Mouse (Mus musculus) gonadal fat pad, adult 2 months (tissue): ENCODE results near the gene Med13l. TPM values are rescaled to one million over a fixed set of nuclear protein-coding genes. Genes with fewer than 3 reads are reported as not detected.
A peak's percentile ranks its signal among the peaks of the same experiment; 100 is the strongest.

Experiments used
- DNase-seq: peaks from one replicate; pipeline ENCODE4 v3.0.0-alpha.2; 2012; ENCODE audit warnings: low read depth
- polyA plus RNA-seq: library from polyadenylated mRNA; depleted of rRNA; stranded (reverse); fragments of >200 nt; gene quantifications from 2 replicates; pipeline ENCODE4 v1.2.3, GENCODE M21; 2012; rRNA removed

Gene Med13l
- polyA plus RNA-seq = 12.8 and 20.0 TPM in 2 replicates

DNA sequence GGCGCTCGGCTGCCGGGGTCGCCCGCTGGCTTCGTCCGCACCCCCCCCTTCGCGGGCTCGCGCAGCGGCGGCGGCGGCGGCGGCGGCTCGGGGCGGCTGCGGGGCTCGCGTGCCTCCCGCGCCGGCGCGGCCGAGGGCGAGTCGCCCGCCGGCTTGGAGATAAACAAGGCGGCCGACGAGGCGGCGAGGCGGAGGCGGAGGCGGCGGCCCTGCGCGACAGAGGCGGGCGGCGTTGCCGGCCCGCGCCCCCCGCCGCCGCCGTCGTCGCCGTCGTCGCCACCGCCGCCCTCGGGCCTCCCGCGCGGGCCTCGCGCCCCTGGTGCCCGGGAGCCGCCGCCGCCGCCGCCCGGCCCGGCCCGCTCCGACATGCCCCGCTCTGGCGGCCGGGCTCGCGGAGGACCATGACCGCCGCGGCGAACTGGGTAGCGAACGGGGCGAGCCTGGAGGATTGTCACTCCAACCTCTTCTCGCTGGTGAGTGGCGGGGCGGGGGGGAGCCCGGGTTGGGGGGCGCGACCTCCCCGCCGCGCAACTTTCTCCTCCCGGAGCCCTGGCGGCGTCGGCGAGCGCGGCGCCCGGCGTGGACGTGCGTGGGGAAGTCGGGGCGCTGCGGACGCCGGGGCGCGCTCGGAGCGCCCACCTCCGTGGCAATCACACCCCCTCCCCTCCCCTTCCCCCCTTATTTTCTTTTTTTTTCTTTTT, at the start of gene Med13l:
Gene Med13l, plus strand, starts transcription at position 295 of the 701 bp plus-strand sequence.
- DNase-seq = no peak

DNA sequence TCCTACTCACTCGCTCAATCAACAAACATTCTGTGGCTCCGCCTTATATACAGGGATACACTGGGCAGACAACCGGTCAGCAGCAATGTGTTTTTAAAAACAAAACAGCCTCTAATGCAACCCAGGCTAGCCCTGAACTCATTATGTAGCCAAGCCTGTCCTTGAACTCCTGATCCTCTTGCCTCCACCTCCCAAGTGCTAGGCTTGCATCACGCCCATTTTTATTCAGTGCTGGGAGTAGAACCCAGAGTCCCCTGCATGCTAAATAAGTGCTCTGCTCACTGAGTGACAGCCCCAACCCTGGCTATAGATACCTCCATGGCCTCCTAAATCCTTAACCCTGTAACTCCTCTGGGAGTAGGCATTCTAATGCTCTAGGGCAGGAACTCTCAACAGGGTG, 49.5 kb upstream of the Med13l start:
- no peak for DNase-seq

DNA sequence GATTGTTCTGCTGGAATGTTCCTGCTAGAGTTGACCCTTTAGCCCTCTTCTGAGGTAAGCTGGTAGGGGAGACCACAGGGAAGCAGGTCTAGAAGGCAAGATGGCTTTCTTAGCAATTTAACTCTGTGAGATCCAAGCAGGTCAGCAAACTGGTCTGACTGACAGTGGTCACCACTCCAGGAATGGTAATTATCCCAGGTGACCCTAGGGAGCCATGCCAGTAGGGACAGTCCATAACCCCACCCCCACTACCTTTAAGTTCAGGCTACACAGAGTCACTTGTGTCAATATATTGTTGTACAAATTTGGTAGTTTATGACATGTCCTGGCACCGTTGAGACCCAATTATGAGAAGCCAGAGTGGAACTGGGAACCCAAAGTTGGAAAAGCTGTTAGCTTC, 47.5 kb upstream of the Med13l start:
- DNase-seq = no peak

DNA sequence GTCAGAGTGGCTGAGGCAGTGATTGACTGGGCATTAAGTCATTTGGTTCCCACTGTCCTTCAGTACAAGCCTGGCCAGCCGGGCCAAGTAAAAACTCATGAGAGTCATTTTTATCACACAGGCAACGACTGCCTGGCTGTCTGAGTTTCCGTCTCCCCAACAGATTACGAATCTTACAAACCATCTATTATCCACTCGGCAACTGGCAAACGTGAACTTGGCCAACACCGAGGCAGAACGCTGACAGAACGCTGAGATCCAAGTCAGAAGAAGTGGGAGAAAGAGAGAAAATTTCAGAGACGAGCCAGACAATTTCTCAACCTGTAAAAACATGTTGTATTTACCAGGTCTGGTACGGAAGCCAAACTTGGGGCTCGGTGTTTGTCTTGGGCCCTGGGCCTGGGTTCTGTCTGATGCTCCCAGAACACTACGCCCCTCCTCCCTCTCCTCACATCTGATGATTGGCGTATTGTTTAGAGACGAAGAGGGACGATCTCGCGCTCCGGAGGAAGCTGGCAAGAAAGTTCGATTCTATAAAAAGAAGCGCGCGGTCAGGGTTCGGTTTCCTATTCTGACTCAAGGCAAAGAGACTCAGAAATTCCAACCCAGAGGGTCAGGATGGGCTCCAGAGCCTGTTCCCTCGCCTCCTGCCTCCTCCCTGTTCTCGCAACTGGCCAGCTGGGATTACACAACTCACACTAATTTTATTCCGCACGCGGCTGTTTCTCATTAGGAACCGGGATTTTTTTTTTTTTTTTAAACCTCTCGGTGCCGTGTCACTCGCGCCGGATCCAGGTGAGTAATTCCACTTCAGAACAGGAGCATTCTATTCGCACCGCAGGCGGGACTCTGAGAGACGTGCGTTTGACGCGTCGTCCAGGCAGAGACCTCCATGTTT, 46.6 kb upstream of the Med13l start:
- peak; percentile 54 for DNase-seq

DNA sequence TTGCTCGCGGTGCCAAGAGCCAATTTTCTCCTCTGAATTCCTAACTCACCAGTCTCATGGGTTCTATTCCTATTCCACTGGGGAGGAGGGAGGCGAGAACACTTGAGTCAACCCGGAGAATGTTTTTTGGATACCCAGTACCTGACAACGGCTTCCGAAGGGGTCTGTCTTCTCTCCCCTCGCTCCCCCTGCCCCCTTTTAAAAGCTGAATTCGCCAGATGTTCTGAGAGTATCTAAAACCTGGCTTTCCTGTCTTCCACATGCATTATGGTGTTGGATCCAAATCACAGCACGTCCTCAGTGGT, 46.0 kb upstream of the Med13l start:
- DNase-seq = no peak

DNA sequence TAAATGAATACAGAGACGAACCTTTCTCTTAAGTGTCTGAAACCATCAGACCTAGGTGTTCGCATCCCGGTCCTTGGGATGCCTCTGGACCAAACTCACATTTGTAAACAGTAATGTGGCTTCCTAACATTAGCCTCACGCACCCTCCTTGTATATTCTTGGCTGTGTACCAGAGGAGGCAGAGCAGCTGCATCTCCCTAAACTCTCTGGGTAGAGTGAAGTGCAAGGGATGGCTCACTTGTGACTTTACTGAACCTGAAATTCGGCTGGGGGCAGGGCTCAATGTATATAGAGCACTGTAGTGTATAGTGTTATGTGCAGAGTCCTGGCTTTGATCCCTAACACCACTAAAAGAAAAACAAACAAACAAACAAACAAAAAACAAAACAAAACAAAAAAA, 45.6 kb upstream of the Med13l start:
- no peak for DNase-seq

DNA sequence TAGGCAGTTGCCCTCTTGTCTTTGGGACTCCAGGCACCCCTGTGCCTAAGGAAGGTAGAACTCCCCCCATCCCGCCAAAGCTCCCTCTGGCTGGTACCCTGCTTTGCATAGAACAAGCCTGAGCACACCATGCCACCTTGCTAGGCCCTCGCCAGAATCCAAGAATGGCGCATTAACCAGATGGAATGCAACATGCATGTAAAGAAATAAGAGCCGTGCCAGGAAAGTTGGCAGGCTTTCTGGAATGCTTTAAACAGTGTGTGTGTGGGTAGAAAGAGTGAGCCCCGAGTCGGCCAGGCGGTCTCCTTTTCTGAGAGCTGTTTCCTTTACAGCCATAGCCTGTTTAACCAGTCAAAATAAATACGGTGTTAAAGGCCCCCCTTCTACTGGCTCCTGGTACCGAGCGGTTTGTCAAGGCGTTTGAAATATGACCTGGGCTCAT, 45.2 kb upstream of the Med13l start:
- DNase-seq = peak; percentile 66

DNA sequence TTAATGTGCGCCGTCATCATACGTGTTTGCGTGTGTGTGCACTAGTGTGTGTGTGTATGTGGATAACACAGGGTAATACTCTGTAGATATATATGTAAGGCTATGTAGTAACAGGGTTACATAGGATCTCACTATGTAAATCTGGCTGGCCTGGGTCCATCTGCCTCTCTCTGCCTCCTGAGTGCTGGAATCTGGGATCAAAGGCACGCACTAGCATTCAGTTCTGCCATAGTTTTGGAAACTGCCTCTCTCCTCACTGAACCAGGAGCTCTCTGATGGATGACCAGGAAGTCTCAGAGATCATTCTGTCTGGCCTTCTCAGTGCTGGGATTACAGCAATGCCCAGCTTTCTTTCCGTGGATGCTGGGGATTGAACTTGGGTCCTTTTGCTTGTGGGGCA, 44.4 kb upstream of the Med13l start:
- DNase-seq = no peak

DNA sequence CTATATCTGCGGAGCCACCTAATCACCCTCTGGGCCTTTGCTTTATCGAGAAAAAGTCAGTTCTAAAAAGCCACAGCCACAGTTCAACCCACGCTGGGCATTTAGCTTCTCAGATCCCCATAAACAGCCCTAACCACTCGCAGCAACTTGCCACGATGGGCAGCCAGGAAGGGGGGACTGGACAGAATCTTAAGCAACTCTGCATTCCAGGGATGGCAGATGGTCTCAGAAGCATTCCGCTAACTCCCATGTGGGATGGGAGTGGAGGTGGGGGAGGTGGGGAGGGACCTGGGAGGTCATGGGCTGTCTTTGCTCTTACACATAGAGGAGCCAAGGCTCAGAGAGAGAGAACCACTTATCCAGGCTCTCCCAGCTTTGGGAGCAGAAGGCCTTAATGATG, 44.0 kb upstream of the Med13l start:
- DNase-seq = no peak

DNA sequence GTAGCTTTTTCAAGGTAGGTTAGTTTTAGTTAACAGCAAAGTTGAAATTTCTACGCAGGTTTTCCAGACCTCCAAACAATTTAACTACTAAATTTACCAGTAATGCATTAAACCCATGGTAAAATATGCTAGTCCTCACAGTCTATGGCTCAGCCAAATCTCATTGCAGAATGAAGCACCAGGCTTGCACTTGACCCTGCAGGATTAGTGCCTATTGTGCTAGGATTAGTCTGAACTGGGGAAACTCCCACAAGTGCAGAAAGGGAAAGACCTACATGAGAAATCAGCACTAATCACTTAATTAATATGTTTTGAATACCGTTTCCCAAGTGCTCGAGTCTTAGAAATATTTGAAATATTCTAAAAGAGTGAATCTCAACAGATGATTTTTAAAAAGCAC, 40.0 kb upstream of the Med13l start:
- no peak for DNase-seq

DNA sequence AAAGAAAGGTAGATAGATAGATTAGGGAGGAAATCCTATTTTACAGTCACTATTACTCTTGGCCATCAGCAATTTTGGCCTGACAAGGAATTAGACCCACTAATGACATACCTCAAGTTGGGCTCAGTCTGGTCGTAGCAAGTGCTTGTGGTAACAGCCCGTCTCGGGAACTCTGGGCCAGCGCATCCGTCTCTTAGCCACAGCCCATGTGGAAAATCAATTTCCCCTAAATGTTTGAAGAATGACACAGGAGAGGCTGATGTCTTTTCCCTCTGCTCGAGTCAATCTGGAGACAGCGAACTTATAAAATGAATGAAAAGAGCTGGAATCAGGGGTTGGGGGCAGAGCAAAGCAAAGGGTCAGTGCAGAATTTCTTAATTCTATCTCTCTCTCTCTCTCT, 36.1 kb upstream of the Med13l start:
- no peak for DNase-seq

DNA sequence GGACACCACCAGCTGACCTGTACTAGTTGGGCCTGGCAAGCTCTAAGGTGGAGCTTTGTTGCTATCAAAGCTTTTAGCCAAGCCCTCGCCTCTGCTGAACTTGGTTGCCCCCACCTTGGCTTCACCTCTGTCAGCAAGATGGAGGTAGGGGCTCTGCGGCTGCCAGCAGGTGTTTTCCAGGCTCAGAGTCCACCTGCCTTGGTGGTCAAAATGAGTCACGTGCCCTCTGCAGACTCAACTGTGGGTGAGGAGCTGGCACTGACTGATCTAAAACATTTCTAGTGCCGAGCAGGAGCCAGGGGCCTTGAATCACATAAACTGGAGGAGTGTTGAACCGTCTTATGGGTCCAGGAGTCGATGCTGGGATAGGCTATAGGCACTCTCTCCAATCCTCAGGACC, 34.8 kb upstream of the Med13l start:
- no peak for DNase-seq

DNA sequence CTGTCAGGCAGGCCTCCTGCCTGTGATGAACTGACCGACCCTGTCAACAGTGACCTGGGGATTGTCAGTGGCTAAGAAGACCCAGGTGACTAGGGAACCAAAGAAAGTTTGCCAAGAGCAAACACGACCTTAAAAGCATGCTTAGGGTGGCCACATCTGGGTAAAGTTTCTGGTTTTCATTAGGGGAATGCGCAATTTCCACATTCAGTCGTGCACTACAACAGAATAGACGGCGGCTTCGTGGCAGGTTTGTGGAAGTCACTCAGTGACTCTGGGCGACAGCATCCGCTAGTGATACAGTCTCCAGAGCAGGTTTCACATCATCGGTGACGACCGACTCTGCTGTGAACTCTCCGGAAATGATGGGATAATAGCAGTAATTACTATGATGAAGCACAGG, 34.0 kb upstream of the Med13l start:
- DNase-seq = no peak

DNA sequence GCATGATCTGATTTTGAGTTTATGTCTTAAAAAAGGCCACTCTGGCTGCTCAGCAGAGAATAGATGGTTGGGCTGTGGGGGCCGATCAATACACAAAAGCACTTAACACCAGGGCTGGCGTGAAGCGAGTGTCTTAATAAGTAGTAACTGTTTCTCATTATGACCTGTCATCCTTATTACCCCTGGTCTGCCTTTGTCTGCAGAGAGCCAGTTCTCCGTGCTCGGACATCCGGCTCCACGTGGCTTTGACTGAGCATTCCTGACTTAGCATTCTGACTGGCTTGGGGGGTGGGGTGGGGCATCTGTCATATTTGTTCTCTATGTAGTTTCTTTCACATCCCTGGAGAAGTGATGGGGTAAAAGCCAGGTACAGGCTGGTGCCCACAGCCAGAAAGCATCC, 31.2 kb upstream of the Med13l start:
- no peak for DNase-seq

DNA sequence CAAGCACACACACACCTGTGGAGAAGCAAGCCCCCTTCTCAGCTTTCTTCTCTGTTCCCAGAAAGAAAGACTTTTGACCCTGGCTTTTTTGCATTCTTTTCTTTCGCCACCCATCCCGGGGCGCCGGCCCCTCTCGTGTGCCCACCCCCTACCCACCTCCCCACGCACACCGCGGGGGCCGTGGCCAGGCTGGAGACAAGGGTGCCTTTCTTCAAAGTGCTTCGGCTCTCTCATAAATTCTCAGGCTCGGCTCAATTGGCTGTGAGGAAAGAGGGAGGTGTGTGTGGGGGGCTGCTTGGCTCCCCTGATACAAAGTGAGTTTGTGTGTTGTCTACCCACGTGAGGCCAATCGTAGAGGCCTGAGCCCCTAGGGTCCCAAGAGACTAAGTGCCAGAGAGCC, 28.4 kb upstream of the Med13l start:
- no peak for DNase-seq

DNA sequence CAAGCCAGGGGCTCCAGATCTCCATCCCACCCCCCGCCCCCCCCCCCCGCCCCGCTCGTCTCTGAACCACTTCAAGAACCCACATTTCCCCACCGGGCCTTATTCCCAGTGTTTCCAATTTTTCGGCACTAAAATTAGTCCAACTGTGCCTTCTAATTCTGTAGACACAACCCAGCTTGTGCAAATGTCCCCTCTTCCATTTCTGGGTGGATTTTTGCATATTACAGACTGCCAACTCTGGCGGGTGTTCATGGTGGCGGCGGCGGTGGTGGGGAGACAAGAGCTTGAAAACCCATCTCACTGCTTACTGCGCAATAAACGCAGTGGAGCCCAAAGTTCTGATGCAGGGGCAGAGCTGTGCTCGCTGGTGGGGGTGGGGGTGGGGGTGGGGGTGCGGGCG, 27.8 kb upstream of the Med13l start:
- DNase-seq = no peak

DNA sequence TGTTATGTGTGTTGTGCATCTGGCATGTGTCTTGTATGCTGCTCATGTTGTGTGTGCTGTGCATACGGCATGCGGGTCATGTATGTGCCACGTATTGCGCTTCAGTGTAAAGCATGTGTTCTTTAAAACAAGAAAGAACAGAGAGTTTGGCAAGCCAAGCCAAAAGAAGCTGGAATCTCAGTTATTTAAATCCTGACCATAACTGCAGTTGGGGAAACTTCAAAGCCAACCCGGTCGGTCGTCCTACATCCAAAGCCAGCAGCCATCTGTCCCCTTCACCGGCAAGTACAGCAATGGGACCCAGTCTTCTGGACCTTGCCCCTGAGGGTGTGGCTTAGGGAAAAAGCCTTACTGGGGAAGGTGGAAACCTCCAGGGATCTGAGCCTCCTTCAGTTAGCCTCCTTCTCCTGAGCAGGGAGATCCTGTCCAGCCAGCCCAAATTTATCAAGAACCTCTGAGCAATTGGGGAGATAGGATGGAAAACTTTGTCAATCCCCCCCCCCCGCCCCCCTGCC, 26.0 kb upstream of the Med13l start:
- DNase-seq = no peak

DNA sequence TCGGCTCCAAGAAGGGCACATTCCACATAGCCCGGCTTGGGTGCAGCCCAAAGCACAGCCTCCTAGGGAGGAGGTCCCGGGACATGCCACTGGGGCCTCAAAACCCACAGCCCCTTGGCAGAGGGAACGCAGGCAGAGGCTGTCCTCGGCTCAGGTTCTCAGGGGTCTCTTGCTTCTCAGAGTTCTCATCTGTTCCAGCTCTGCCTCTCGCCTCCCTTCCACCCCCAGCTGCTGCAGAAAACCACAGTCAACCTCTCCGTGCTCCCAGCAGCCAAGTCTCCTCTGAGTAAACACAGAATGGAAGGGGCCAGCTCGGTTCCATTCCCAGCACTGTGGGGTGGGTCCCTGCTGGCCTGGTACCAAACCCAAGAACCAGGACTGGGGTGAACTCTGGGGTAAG, 25.3 kb upstream of the Med13l start:
- no peak for DNase-seq

DNA sequence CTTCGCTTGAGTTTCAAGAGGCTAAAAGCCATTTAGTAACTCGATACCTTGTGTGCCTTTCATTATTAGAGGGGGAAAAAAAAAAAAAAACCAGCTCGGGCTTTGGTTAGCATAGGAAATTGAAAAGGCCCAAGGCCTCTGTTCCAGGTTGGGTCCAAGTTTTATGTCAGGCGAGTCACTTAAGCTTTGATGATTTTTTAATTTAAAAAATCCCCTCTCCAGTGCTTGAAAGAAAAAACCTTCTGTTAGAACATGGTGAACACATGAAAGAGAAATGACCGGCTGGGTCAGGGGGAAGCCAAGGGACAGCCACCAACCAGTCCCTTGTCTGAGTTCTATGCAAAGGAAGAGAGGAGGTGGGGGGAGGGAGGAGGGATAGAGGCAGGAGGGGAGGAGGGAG, 22.0 kb upstream of the Med13l start:
- no peak for DNase-seq

DNA sequence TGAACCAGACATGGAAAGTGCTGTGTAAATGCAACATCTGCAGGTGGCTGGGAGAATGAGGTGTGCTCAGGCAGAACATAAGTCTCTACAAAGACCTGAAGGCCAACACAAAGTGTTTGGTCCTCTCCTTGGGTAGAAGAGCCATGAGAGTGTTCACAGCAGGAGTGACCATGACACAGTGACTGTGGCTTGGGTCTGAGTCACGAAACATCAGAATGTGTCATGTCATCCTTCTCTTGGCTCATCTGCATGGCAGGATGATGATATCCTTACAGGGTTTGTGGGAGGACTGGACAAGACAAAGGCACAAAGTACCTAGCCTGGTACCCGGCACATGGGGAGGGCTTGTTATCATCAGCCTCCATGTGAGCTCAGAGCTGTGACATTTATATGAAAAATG, 16.7 kb upstream of the Med13l start:
- DNase-seq = no peak

DNA sequence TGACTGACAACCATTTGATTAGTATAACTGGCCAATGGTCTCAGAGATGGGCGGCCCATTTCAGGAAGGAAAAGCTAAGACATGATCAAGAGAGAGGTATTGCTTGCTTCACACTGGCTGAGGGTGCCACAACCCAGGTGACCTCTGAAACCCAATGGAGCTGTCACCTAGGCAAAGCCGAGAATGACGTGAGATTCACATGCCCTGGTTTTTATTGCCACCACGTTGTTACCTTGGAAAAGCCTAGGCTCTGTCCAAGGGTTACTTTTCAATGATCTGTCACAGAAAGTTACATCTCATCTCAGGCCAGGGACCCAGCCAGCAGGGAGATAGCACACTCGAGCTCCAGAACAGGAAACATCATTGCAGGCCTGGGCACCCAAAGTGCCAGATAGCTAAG, 10.0 kb upstream of the Med13l start:
- DNase-seq = no peak

DNA sequence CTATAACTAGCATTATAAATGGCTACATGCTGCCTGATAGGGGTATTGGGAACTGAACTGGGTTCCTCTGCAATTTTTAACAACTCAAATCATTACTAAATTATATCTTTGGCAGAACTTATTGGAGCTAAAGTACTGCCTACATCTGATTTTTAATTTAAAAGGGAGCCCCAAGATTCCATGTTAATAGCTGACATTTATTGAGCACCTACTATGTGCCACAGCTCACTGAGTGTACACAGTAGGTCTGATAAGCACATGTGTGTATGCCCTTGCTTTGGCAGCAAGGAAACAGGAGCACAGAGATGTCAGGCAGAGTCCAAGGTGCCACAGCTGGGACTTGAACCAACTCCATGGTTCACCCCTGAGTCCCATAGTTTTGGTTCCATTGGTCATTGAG, 7.2 kb upstream of the Med13l start:
- DNase-seq = no peak

DNA sequence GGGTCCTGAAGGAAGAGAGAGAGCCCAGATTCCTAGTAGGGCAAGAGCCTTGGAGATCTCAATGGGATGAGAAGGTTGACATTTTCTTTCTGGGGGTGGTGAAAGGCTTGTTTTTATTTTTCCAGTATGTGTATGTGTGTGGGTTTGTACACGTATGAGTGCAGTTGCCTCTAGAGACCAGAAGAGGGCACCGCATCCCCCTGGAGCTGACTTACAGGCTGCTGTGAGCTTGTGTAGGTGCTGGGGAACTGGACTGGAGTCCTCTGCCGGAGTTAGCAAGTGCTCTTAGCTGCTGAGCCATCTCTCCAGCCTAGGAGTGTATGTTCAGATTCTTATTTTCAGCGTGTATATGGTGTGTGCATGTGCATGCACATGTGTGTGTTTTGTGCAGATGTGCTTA, 5.2 kb upstream of the Med13l start:
- no peak for DNase-seq
